Mouse (Mus musculus) hindbrain, embryonic 13.5 days (tissue): Measurements from ENCODE around the gene 1600012H06Rik. TPM values are rescaled to one million over a fixed set of nuclear protein-coding genes. Genes with fewer than 3 reads are reported as not detected.
"Not testable (repeated sequence)": the region's sequence is repeated elsewhere in the genome, so short reads cannot be mapped to it uniquely, and the experiment has no call there.

Experiments used
- ATAC-seq: fragments of 200-750 bp; cut with Nextera tagmentation; 2 replicates; pipeline ENCODE4 v1.8.0; 2017; ENCODE audit warnings: moderate TSS enrichment; ENCODE audit not compliant: low FRiP score
- H3K27ac ChIP-seq: fragments of 300-500 bp; sonication (generic); 2 replicates; pipeline ENCODE4 v1.5.1; 2015; ENCODE audit warnings: inconsistent platforms, mild to moderate bottlenecking, moderate library complexity
- H3K27me3 ChIP-seq: fragments of 300-500 bp; sonication (generic); 2 replicates; pipeline ENCODE4 v1.6.1; 2015; ENCODE audit warnings: mild to moderate bottlenecking, inconsistent platforms
- H3K36me3 ChIP-seq: fragments of 300-500 bp; sonication (generic); 2 replicates; pipeline ENCODE4 v1.6.1; 2015; ENCODE audit warnings: mild to moderate bottlenecking, inconsistent platforms
- H3K4me1 ChIP-seq: fragments of 300-500 bp; sonication (generic); replicated peaks from 2 replicates; pipeline ENCODE4 v1.6.1; 2015; ENCODE audit warnings: inconsistent platforms
- H3K4me2 ChIP-seq: fragments of 300-500 bp; sonication (generic); 2 replicates; pipeline ENCODE4 v1.6.1; 2015; ENCODE audit warnings: inconsistent platforms, mild to moderate bottlenecking, moderate library complexity
- H3K4me3 ChIP-seq: fragments of 300-500 bp; sonication (generic); 2 replicates; pipeline ENCODE4 v1.5.1; 2015; ENCODE audit warnings: mild to moderate bottlenecking, inconsistent platforms
- H3K9ac ChIP-seq: fragments of 300-500 bp; sonication (generic); 2 replicates; pipeline ENCODE4 v1.6.1; 2015; ENCODE audit warnings: mild to moderate bottlenecking, inconsistent platforms
- H3K9me3 ChIP-seq: fragments of 300-500 bp; sonication (generic); 2 replicates; pipeline ENCODE4 v1.6.1; 2016; ENCODE audit warnings: inconsistent platforms
- WGBS: fragments of 180-500 bp; shearing (Covaris S2); methylation state at CpG from one replicate; pipeline ENCODE4 v1.1.7; 2015; 5-methylcytosine and 5-hydroxymethylcytosine counted together
- polyA plus RNA-seq: library from polyadenylated mRNA; unstranded; fragments of >200 nt; fragmentation: Nextera tagmentation; extraction: Ambion mirVana; gene quantifications from 2 replicates; pipeline ENCODE4 v1.2.1, GENCODE M21; 2015

Gene 1600012H06Rik
- polyA plus RNA-seq: 31.0 and 32.8 TPM in 2 replicates

DNA sequence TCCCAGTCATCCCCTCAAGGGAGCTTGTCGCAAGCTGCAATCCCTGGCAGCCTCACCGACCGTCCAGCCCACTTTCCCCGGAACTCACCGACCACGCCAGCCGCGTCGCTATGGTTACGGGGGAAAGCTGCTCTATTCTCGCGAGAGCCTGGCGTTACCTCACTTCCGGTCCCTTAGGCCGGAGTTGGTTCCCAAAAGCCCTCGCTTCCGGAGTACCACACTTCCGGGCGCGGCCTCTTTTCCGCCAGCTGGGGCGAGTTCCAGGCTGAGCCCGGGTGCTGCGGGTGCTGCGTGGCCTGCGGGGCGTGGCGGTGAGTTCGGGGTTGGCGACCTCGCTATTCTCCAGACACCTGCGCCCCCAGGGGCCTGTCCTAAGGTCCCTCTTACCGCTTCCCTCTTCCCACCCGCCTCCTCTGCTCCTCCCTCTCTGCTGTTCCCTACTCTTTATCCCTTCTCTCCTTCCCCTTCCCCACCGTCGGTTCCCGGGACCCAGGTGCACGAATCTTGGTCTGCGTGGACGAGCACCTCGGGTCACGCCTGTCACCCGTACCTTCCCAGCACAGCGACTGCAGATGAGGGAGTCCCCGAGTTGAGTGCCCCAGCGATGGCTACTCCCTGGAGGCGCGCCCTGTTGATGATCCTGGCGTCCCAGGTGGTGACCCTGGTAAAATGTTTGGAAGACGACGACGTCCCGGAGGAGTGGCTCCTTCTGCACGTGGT is at the start of gene 1600012H06Rik, which contains the start of gene Wdr27:
Gene 1600012H06Rik, plus strand, starts transcription at position 176 of the 720 bp plus-strand sequence.
Gene Wdr27, minus strand, starts transcription at position 150 of the 720 bp plus-strand sequence.
- peak; percentile 99 for ATAC-seq
- peaks cover 8% of the 10 kb centered on the region for H3K36me3 ChIP-seq
- no peaks in the 10 kb centered on the region for H3K27me3 ChIP-seq
- no peaks in the 10 kb centered on the region for H3K9me3 ChIP-seq
- peaks cover 28% of the 10 kb centered on the region for H3K4me1 ChIP-seq
- H3K4me2 ChIP-seq: peak within 1 kb of the TSS; percentile 91
- H3K27ac ChIP-seq: peak within 1 kb of the TSS; percentile 89
- H3K9ac ChIP-seq: peak within 1 kb of the TSS; percentile 84
- under 1% methylated on average over 54 of the region's 54 CpGs for WGBS
- peak within 1 kb of the TSS; percentile 77 for H3K4me3 ChIP-seq

- H3K4me1 ChIP-seq, H3K27ac ChIP-seq, ATAC-seq, H3K27me3 ChIP-seq, H3K9me3 ChIP-seq, H3K4me3 ChIP-seq, H3K36me3 ChIP-seq, H3K9ac ChIP-seq, H3K4me2 ChIP-seq: not testable (repeated sequence)
Observed at GRCm38 (mm10) chr17:14895058-14895457, 47.9 kb upstream of the 1600012H06Rik start.

DNA sequence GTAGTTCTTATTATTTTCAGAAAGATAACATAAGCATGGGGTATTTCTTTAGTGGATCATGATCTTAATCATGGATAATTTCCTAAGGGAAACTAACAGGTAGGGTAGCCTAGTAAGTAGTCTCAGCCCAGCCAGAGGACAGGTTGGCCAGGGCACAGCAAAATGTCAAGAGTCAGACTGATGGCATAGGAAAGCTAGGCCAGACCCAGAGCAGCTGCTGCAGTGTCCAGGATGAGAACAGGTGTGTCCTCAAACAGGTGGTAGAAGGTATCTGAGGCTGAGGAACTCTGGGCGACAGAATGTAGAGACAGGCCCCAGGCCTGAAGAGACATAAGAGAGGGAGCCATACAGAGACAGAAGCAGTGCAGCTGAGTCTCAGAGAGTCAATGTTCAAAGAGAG is 44.0 kb upstream of the 1600012H06Rik start:
- no peak for ATAC-seq
- H3K9me3 ChIP-seq: no peaks in the 10 kb centered on the region
- H3K9ac ChIP-seq: no peak overlapping the region
- no peak overlapping the region for H3K4me3 ChIP-seq
- H3K4me2 ChIP-seq: no peak overlapping the region
- no peaks in the 10 kb centered on the region for H3K27me3 ChIP-seq
- H3K36me3 ChIP-seq: no peaks in the 10 kb centered on the region
- WGBS: 92% methylated on average over 1 of the region's 1 CpGs
- H3K27ac ChIP-seq: no peak overlapping the region
- H3K4me1 ChIP-seq: no peaks in the 10 kb centered on the region

DNA sequence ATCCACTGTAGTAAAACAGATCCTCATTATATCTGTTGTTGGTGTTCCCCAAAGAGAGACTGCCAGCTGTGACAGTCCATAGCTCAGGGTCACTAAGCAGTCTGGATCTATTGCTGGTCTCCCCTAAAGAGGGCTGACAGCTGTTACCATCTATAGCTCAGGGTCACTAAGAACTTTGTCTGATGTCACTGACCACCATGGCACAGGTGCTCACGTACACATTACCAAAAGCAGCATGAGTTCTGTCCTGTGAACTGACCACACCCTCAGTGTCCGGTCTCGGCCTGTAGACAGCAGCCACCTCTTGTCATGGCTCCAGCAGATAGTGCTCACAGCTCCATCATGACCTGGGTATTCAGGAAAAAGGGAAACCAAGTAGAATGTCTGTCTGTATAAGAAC is 39.8 kb upstream of the 1600012H06Rik start:
- Histone ChIP-seq H3K36me3 (no peaks in the 10 kb centered on the region), H3K4me3 (no peak overlapping the region), H3K4me1 (no peaks in the 10 kb centered on the region), H3K27ac (no peak overlapping the region), H3K27me3 (no peaks in the 10 kb centered on the region), H3K4me2 (no peak overlapping the region), H3K9me3 (no peaks in the 10 kb centered on the region), H3K9ac (no peak overlapping the region)
- no peak for ATAC-seq
- 82% methylated on average over 3 of the region's 3 CpGs for WGBS

DNA sequence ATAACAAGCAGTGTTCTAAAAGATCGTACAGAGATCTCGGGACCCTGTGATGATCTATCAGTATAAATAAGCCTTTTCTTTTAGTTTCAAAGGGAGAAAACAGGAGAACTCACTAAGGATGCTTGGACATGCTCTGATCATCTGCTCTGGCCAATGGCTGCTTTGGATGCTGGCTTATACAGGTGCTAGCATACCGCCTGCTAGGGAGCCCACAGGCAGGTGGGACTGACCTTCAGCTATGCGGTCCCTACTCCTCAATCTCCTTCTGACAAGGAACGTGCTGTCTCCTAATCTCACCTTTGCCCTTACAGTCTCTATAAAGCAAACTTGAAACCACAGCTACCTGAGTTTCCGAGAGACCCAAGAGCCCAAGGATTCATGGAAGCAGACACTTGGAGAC is 38.8 kb upstream of the 1600012H06Rik start:
- Histone ChIP-seq H3K4me2 (no peak overlapping the region), H3K9ac (peak overlapping the region; percentile 25; the same call in 1 of the 2 replicates), H3K27ac (no peak overlapping the region), H3K9me3 (no peaks in the 10 kb centered on the region), H3K4me1 (no peaks in the 10 kb centered on the region), H3K36me3 (no peaks in the 10 kb centered on the region), H3K4me3 (no peak overlapping the region), H3K27me3 (no peaks in the 10 kb centered on the region)
- 83% methylated on average over 6 of the region's 6 CpGs for WGBS
- peak; percentile 30; the same call in 1 of the 2 replicates for ATAC-seq

DNA sequence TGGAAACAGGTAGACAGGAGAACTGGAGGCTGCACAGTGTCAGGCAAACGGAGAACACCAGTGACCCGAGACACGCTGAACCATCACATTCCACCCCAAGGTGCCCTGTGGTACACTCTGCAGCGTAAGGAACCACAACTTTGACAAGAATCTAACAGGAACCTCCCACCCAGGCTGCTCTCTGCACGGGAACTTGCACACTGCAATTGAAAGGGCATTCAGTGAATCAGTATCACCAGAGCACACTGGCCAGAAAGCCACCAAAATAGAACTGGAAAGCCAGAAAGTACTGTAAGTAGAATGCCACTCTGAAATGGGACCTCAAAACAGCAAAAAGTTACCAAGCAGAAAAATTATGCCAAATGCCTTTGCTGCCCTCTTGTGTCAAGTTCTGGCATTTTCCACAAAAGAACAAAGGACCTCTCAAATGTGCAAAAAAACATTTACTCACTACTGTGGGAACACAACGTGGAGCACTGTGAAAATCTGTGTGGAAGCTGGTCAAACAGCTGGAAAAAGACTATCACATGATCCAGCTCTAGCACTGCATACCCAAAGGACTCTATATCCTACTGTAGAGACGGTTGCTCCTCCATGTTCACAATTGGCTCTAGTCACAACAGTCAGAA is 38.2 kb upstream of the 1600012H06Rik start:
- ATAC-seq: peak; percentile 72
- 57% methylated on average over 7 of the region's 7 CpGs for WGBS
- H3K4me1 ChIP-seq: no peaks in the 10 kb centered on the region

DNA sequence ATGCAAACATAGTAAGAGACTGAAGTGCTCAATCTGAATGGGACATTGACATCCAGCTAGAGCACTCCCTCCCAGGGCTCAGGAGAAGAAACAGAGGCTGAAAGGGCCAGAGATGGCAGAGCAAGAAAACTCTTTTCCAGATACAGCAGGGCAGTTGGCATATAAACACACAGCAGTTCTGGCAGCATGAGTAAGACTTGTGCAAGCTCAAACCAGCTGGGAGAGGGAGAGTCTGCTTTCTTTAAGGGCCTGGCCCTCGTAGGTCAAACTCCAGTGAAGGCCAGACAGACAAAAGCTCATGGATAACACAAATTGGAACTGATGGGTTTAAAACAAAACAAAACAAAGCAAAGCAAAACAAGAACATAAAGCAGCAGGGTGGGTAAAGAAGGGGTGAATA is 36.4 kb upstream of the 1600012H06Rik start:
- H3K4me2 ChIP-seq: no peak overlapping the region

More for the DNA sequence above, 38.2 kb upstream of the 1600012H06Rik start:
- Histone ChIP-seq H3K9me3 (no peaks in the 10 kb centered on the region), H3K27me3 (no peaks in the 10 kb centered on the region), H3K36me3 (no peaks in the 10 kb centered on the region), H3K27ac (0 out of 2 replicates have a peak overlapping the region, but pooled peaks have one; percentile 55), H3K9ac (0 out of 2 replicates have a peak overlapping the region, but pooled peaks have one; percentile 39), H3K4me2 (no peak overlapping the region), H3K4me3 (no peak overlapping the region)

GRCm38 (mm10) chr17:14907136-14907535 is 35.8 kb upstream of the 1600012H06Rik start:
- no peak overlapping the region for H3K4me3 ChIP-seq
- H3K4me2 ChIP-seq: no peak overlapping the region
- ATAC-seq: no peak
- H3K9ac ChIP-seq: no peak overlapping the region
- H3K9me3 ChIP-seq: no peaks in the 10 kb centered on the region
- no peaks in the 10 kb centered on the region for H3K27me3 ChIP-seq
- no peak overlapping the region for H3K27ac ChIP-seq
- no peaks in the 10 kb centered on the region for H3K36me3 ChIP-seq
- WGBS: 79% methylated on average over 12 of the region's 12 CpGs
- H3K4me1 ChIP-seq: no peaks in the 10 kb centered on the region

More for the DNA sequence above, 36.4 kb upstream of the 1600012H06Rik start:
- no peak overlapping the region for H3K27ac ChIP-seq
- no peaks in the 10 kb centered on the region for H3K9me3 ChIP-seq
- no peak overlapping the region for H3K4me3 ChIP-seq
- H3K9ac ChIP-seq: 0 out of 2 replicates have a peak overlapping the region, but pooled peaks have one; percentile 8
- no peaks in the 10 kb centered on the region for H3K36me3 ChIP-seq
- 40% methylated on average over 1 of the region's 1 CpGs for WGBS
- no peaks in the 10 kb centered on the region for H3K4me1 ChIP-seq
- no peaks in the 10 kb centered on the region for H3K27me3 ChIP-seq
- ATAC-seq: no peak

GRCm38 (mm10) chr17:14909331-14909730 is 33.7 kb upstream of the 1600012H06Rik start:
- no peak for ATAC-seq
- Histone ChIP-seq H3K4me1 (no peaks in the 10 kb centered on the region), H3K4me2 (no peak overlapping the region), H3K9me3 (no peaks in the 10 kb centered on the region), H3K36me3 (no peaks in the 10 kb centered on the region), H3K9ac (no peak overlapping the region), H3K4me3 (no peak overlapping the region), H3K27ac (no peak overlapping the region), H3K27me3 (no peaks in the 10 kb centered on the region)
- 86% methylated on average over 5 of the region's 5 CpGs for WGBS

- Histone ChIP-seq H3K27ac (no peak overlapping the region), H3K9me3 (no peaks in the 10 kb centered on the region), H3K9ac (no peak overlapping the region), H3K36me3 (no peaks in the 10 kb centered on the region), H3K4me2 (no peak overlapping the region), H3K4me1 (no peaks in the 10 kb centered on the region), H3K27me3 (no peaks in the 10 kb centered on the region), H3K4me3 (no peak overlapping the region)
- ATAC-seq: no peak
- WGBS: 89% methylated on average over 5 of the region's 5 CpGs
Observed at GRCm38 (mm10) chr17:14910771-14911170, 32.2 kb upstream of the 1600012H06Rik start.

GRCm38 (mm10) chr17:14912420-14912819 is 30.6 kb upstream of the 1600012H06Rik start:
- H3K36me3 ChIP-seq: no peaks in the 10 kb centered on the region
- no peak for ATAC-seq
- H3K9ac ChIP-seq: no peak overlapping the region
- H3K4me3 ChIP-seq: no peak overlapping the region
- H3K27me3 ChIP-seq: no peaks in the 10 kb centered on the region
- WGBS: 50% methylated on average over 6 of the region's 6 CpGs
- no peaks in the 10 kb centered on the region for H3K4me1 ChIP-seq
- no peak overlapping the region for H3K4me2 ChIP-seq
- H3K9me3 ChIP-seq: no peaks in the 10 kb centered on the region
- no peak overlapping the region for H3K27ac ChIP-seq

DNA sequence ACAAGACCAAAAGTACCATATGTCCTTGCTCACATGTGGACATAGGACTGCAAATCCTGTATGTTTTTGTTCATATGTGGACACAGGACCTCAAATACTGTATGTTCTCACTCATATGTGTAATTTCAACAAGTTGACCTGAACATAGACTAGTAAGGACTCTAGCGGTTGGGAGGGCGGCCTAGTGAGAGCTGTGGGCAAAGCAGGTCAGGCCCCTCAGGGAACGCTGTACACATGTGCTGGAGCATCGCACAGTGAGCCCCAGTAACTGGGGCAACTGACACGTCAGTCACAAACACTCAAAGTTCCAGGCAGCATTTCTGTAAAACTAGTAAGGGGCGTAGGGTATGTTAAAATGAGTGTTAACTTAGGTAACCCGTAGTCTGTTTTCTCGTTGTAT is 30.0 kb upstream of the 1600012H06Rik start:
- no peak overlapping the region for H3K4me2 ChIP-seq
- no peak overlapping the region for H3K9ac ChIP-seq
- H3K4me3 ChIP-seq: no peak overlapping the region
- ATAC-seq: no peak
- H3K4me1 ChIP-seq: no peaks in the 10 kb centered on the region
- H3K9me3 ChIP-seq: no peaks in the 10 kb centered on the region
- no peaks in the 10 kb centered on the region for H3K27me3 ChIP-seq
- 86% methylated on average over 8 of the region's 8 CpGs for WGBS
- no peak overlapping the region for H3K27ac ChIP-seq
- H3K36me3 ChIP-seq: no peaks in the 10 kb centered on the region
